Mouse (Mus musculus): ENCODE data around the gene Cisd3. TPM values are rescaled to one million over a fixed set of nuclear protein-coding genes. Genes with fewer than 3 reads are reported as not detected.
A peak's percentile ranks its signal among the peaks of the same experiment; 100 is the strongest.

The Cisd3 gene
- polyA plus RNA-seq, 1 experiment from 2014 or later = 40.5 TPM

DNA sequence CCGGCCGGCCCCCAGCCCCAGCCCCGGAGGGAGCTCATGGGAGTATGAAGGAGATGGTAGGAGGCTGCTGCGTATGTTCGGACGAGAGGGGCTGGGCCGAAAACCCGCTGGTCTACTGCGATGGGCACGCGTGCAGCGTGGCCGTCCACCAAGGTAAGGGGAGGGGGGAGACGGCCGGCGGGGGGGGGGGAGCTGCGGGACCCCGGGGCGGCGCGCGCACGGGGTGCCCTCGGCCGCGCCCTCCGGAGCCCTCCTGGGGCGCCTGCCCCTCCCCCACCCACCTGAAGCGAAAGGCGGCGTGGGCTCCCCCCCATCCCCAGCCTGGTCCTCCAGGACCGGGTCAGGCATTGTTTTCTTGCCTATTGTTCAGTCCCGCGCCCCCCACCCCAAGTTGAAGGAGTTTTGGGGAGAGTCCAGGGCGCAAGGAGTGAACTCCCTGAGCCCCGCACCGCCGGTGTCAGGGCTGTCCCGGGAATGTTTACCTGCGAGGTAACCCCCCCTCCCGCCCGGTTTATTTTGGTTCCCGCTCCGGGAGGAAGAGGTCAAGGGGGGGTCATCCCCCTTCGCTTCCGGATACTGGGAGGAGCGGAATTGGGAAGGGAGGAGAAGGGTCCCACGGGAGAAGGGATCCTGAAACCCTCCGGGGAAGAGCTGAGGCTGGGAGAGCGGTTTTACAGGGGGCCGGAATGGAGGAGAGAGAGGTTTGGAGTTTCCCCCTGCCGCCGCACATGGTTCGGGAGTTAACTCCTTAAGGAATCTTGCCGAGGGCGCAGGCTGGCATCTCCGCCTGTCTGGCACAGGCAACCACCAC is 21.9 kb upstream of the Cisd3 start:
- Histone ChIP-seq H3K36me3 (peaks cover 33% of the 10 kb centered on the region), H3K27ac (ENCODE audit: poor library complexity, severe bottlenecking) (peak overlapping the region; percentile 94), H3K4me2 (peak overlapping the region; percentile 76), H3K9ac (peak overlapping the region; percentile 90), H3K4me3 (peak overlapping the region; percentile 93), H3K9me3 (replicated peaks) (no peaks in the 10 kb centered on the region), H3K4me1 (replicated peaks) (peaks cover 58% of the 10 kb centered on the region), H3K27me3 (replicated peaks) (no peaks in the 10 kb centered on the region)
- WGBS = under 1% methylated on average over 29 of the region's 57 CpGs
- ATAC-seq (ENCODE audit: insufficient number of reproducible peaks, low FRiP score) = peak; percentile 31; the same call in 1 of the 2 replicates

DNA sequence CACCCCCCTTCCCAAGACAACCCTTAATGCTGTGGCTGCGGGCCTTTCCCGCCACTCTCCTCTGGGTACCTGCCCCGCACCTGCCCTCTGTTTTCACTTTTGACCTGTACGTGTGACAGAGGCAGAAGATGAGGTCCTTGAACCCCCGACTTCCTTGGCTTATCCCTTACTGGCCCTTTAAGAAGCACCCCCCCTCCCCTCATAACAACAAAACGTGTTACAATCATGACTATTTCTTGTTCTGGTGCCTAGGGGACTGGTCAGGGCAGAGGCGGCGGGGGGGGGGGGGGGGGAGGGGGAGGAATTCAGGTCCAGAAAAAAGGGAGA is 21.3 kb upstream of the Cisd3 start:
- Histone ChIP-seq H3K36me3 (peaks cover 35% of the 10 kb centered on the region), H3K9ac (peak overlapping the region; percentile 90), H3K27me3 (replicated peaks) (no peaks in the 10 kb centered on the region), H3K4me3 (peak overlapping the region; percentile 93), H3K4me1 (replicated peaks) (peaks cover 58% of the 10 kb centered on the region), H3K27ac (ENCODE audit: poor library complexity, severe bottlenecking) (peak overlapping the region; percentile 94), H3K9me3 (replicated peaks) (no peaks in the 10 kb centered on the region), H3K4me2 (peak overlapping the region; percentile 76)
- no peak for ATAC-seq (ENCODE audit: insufficient number of reproducible peaks, low FRiP score)
- 0% methylated on average over 6 of the region's 8 CpGs for WGBS

DNA sequence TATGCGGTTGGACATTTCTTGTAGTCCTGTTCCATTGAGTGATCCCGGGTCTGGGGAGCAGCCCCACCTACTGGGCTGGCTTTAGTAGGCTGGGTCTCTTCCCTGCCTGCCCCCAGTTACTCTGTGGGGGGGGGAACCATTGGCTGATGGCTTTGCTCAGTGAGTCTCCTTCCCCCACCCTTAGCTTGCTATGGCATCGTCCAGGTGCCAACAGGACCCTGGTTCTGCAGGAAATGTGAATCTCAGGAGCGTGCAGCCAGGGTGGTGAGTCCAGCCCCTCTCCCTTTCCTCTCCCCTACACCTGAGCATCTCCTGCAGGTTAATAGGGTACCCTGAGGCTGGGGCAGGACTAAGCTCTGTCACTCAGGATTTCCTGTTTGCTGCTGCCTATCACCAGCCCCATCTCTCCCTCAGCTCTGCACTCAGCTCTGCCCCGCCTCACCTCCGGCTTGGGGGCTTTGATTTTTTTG is 20.8 kb upstream of the Cisd3 start:
- ATAC-seq (ENCODE audit: insufficient number of reproducible peaks, low FRiP score) = no peak
- H3K4me3 ChIP-seq = peak overlapping the region; percentile 93
- peaks cover 38% of the 10 kb centered on the region for H3K36me3 ChIP-seq
- peak overlapping the region; percentile 76 for H3K4me2 ChIP-seq
- WGBS = 28% methylated on average over 6 of the region's 6 CpGs
- H3K4me1 ChIP-seq (replicated peaks) = peaks cover 58% of the 10 kb centered on the region
- H3K9me3 ChIP-seq (replicated peaks) = no peaks in the 10 kb centered on the region
- no peaks in the 10 kb centered on the region for H3K27me3 ChIP-seq (replicated peaks)
- peak overlapping the region; percentile 90 for H3K9ac ChIP-seq
- H3K27ac ChIP-seq (ENCODE audit: poor library complexity, severe bottlenecking) = peak overlapping the region; percentile 94; the same call in 1 of the 2 replicates

DNA sequence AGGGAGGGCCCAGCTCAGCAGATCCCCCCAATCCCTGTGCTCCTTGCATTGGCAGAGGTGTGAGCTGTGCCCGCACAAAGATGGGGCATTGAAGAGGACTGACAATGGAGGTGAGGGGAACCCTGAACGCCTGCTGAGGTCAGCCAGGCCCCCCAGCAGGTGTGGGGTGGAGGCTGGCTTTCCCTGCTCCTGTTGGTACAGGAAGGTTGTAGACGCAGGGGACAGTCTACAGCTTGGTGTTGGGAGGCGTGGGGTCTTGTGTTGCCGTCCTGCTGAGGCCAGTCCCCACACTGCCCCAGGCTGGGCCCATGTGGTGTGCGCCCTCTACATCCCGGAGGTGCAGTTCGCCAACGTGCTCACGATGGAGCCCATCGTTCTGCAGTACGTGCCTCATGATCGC is 20.2 kb upstream of the Cisd3 start:
- H3K9ac ChIP-seq = peak overlapping the region; percentile 29; the same call in 1 of the 2 replicates

DNA sequence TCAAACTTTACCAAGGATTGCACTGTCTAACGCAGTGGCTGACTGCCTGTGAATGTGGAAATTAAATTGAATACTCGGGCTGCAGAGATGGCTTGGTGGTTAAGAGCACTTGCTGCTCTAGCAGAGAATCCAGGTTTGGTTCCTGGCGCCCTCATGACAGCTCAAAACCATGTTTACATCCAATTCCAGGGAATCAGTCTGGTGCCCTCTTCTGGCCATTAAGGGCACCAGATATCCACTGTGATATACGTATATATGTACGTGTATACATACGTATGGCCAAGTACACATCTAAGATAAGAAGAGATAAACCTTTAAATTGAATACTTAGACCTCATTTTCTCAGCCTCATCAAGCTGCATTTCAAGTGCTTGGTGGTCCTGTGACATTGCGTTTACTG is 19.4 kb upstream of the Cisd3 start:
- Histone ChIP-seq H3K36me3 (peaks cover 47% of the 10 kb centered on the region), H3K4me2 (no peak overlapping the region), H3K4me1 (replicated peaks) (peaks cover 63% of the 10 kb centered on the region), H3K27ac (ENCODE audit: poor library complexity, severe bottlenecking) (no peak overlapping the region), H3K27me3 (replicated peaks) (no peaks in the 10 kb centered on the region), H3K4me3 (no peak overlapping the region), H3K9ac (no peak overlapping the region), H3K9me3 (replicated peaks) (no peaks in the 10 kb centered on the region)
- WGBS = 88% methylated on average over 7 of the region's 7 CpGs
- ATAC-seq (ENCODE audit: insufficient number of reproducible peaks, low FRiP score) = no peak

More for the DNA sequence above, 20.2 kb upstream of the Cisd3 start:
- H3K4me3 ChIP-seq = no peak overlapping the region
- H3K27ac ChIP-seq (ENCODE audit: poor library complexity, severe bottlenecking) = no peak overlapping the region
- 91% methylated on average over 13 of the region's 13 CpGs for WGBS
- no peaks in the 10 kb centered on the region for H3K9me3 ChIP-seq (replicated peaks)
- ATAC-seq (ENCODE audit: insufficient number of reproducible peaks, low FRiP score) = no peak
- H3K4me1 ChIP-seq (replicated peaks) = peaks cover 63% of the 10 kb centered on the region
- no peaks in the 10 kb centered on the region for H3K27me3 ChIP-seq (replicated peaks)
- H3K36me3 ChIP-seq = peaks cover 39% of the 10 kb centered on the region
- H3K4me2 ChIP-seq = peak overlapping the region; percentile 76; the same call in 1 of the 2 replicates

DNA sequence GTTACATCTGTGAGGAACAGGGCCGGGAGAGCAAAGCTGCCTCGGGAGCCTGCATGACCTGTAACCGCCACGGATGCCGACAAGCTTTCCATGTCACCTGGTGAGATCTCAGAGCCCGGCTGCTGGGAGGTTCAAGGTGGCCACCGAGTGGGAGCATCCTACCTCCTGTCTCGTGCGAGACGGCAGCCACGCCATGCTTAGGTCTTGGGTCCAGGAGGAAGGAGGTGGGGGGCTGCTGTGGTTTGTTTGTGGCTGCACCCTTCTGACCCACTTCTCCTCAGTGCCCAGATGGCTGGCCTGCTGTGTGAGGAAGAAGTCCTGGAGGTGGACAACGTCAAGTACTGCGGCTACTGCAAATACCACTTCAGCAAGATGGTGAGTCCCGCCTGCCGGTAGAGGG is 18.8 kb upstream of the Cisd3 start:
- Histone ChIP-seq H3K27me3 (replicated peaks) (no peaks in the 10 kb centered on the region), H3K4me2 (no peak overlapping the region), H3K4me1 (replicated peaks) (peaks cover 58% of the 10 kb centered on the region), H3K9ac (no peak overlapping the region), H3K9me3 (replicated peaks) (no peaks in the 10 kb centered on the region), H3K27ac (ENCODE audit: poor library complexity, severe bottlenecking) (no peak overlapping the region), H3K4me3 (no peak overlapping the region), H3K36me3 (peaks cover 53% of the 10 kb centered on the region)
- 88% methylated on average over 15 of the region's 15 CpGs for WGBS
- ATAC-seq (ENCODE audit: insufficient number of reproducible peaks, low FRiP score) = no peak

DNA sequence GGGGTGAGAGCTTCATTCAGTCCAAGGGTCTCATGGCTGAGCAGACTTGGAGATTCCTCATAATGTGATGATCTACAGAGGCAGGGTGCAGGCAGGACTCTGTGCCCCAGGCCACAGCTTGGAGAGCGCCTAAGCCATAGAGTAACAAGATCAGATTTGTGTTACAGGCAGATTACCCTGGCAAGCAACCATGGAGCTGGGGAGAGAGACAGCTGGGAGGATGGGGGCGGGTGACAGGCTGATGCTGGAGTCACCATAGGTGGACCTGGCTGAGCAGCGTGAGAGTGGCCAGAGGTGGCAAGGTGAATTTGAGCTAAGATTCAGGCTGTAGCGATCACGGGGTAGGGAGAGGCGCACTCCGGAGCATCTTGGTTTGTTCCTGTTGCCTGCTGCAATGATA is 17.5 kb upstream of the Cisd3 start:
- WGBS = 85% methylated on average over 7 of the region's 7 CpGs
- peaks cover 50% of the 10 kb centered on the region for H3K4me1 ChIP-seq (replicated peaks)
- H3K36me3 ChIP-seq = peaks cover 66% of the 10 kb centered on the region
- no peak for ATAC-seq (ENCODE audit: insufficient number of reproducible peaks, low FRiP score)
- no peak overlapping the region for H3K4me3 ChIP-seq
- no peaks in the 10 kb centered on the region for H3K9me3 ChIP-seq (replicated peaks)
- no peak overlapping the region for H3K4me2 ChIP-seq
- 0 out of 2 replicates have a peak overlapping the region, but pooled peaks have one; percentile 45 for H3K9ac ChIP-seq
- H3K27ac ChIP-seq (ENCODE audit: poor library complexity, severe bottlenecking) = no peak overlapping the region
- no peaks in the 10 kb centered on the region for H3K27me3 ChIP-seq (replicated peaks)

DNA sequence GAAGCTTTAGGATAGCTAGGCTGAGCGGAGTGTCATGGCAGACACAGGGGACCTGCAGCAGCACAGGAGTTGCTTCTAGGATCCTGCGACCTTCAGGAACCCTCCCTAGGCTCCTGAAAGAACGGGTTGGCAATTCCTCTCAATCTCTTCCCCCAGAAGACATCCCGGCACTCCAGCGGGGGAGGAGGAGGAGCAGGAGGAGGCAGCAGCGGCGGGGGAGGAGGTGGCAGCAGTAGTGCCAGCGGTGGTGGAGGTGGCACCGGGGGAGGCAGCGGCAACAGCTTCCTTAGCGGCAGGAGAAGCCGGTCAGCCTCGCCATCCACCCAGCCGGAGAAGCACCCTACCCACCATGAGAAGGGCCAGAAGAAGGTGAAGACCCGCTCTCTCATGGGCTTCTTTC is 16.4 kb upstream of the Cisd3 start:
- H3K9me3 ChIP-seq (replicated peaks) = no peaks in the 10 kb centered on the region
- 40% methylated on average over 14 of the region's 15 CpGs for WGBS
- peak overlapping the region; percentile 66 for H3K4me2 ChIP-seq
- peak overlapping the region; percentile 45 for H3K9ac ChIP-seq
- H3K27me3 ChIP-seq (replicated peaks) = no peaks in the 10 kb centered on the region
- no peak overlapping the region for H3K4me3 ChIP-seq
- peaks cover 49% of the 10 kb centered on the region for H3K4me1 ChIP-seq (replicated peaks)
- no peak for ATAC-seq (ENCODE audit: insufficient number of reproducible peaks, low FRiP score)
- H3K36me3 ChIP-seq = peaks cover 77% of the 10 kb centered on the region
- H3K27ac ChIP-seq (ENCODE audit: poor library complexity, severe bottlenecking) = peak overlapping the region; percentile 91

DNA sequence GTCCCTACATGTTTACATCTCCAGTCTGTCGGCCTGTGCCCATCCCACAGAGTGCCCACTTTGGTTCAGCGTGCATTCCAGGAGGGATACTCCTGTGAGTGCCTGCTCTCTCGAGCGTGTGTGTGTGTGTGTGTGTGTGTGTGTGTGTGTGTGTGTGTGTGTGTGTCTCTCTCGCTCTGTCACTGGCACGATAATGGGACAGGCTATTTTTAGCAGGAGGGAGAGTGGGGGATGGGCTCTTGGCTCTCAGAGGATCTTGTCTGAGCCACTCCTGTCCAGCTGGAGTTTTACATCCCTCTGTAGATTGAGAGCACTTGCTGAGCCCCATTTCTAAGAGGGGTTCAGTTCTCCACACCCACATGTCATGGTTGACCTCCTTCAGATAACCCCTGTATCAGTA is 15.8 kb upstream of the Cisd3 start:
- peak overlapping the region; percentile 24; the same call in 1 of the 2 replicates for H3K4me3 ChIP-seq
- H3K9ac ChIP-seq = peak overlapping the region; percentile 66
- peaks cover 44% of the 10 kb centered on the region for H3K4me1 ChIP-seq (replicated peaks)
- H3K36me3 ChIP-seq = peaks cover 83% of the 10 kb centered on the region
- peak overlapping the region; percentile 91 for H3K27ac ChIP-seq (ENCODE audit: poor library complexity, severe bottlenecking)
- peak; percentile 71 for ATAC-seq (ENCODE audit: insufficient number of reproducible peaks, low FRiP score)
- 16% methylated on average over 6 of the region's 6 CpGs for WGBS
- H3K9me3 ChIP-seq (replicated peaks) = no peaks in the 10 kb centered on the region
- H3K4me2 ChIP-seq = peak overlapping the region; percentile 66
- H3K27me3 ChIP-seq (replicated peaks) = no peaks in the 10 kb centered on the region

DNA sequence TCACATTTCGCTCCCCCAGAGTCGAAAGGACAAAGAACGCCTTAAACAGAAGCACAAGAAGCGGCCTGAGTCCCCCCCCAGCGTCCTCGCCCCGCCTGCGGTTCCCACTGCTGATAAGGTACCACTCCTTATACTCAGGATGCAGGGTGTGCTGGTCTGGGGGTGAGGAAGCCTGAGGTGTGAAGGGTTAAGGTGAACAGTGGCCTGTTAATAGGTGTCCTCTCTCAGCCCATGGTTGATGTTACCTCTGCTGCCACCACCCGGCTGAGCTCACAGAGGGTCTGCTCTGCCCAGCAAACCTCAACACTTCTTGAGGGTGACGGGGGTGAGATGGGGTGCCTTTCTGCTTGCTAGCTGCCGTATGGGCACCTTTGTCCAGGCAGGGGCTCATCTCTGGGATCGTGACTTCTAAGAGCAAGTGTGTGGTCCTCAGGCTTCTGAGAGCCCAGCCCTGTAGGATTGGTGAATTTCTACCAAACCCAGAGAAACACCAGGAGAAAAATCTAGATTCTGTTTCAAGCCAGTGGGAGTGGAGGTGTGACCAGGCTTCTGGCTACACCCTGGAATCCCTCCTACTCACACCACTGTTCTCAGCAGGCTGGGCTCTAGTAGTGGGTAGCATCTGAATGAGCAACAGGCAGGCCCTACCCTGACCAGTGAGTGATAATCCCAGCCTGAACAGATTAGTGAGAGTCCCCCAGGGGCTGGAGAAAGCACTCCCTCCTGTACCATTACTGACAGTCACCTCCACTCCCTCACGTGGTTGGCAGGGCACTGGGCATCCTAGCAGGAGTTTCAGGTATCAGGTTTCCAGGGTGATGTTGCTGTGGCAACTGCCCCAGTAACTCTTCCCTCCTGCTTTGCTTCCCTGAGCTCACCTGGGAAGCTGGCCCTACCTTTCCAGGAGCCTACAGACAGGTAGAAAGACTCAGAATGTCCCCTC is 15.1 kb upstream of the Cisd3 start:
- peak; percentile 61 for ATAC-seq (ENCODE audit: insufficient number of reproducible peaks, low FRiP score)

DNA sequence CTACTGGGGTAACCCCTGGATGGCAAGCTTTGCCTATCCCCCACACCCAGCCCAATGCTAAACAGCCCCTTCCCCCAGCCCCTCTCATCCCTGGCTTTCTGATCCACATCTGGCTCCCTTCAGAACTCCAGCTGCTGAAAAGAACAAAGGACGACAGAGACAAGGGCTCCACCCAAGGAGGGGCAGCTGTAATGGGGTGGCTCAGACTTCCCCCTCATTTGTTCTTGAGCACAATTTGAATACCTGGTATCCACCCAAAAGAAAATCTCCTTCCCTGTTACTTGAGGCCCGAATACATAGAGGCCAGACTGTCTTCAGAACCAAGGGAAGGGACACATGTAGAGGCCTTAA is 14.5 kb upstream of the Cisd3 start:
- H3K4me2 ChIP-seq = no peak overlapping the region
- 0 out of 2 replicates have a peak overlapping the region, but pooled peaks have one; percentile 66 for H3K9ac ChIP-seq
- H3K27me3 ChIP-seq (replicated peaks) = no peaks in the 10 kb centered on the region
- H3K4me3 ChIP-seq = no peak overlapping the region
- no peak for ATAC-seq (ENCODE audit: insufficient number of reproducible peaks, low FRiP score)
- 53% methylated on average over 2 of the region's 2 CpGs for WGBS
- H3K36me3 ChIP-seq = peaks cover 87% of the 10 kb centered on the region
- H3K9me3 ChIP-seq (replicated peaks) = no peaks in the 10 kb centered on the region
- no peak overlapping the region for H3K27ac ChIP-seq (ENCODE audit: poor library complexity, severe bottlenecking)
- H3K4me1 ChIP-seq (replicated peaks) = peaks cover 40% of the 10 kb centered on the region

More for the DNA sequence above, 15.1 kb upstream of the Cisd3 start:
- Histone ChIP-seq H3K9ac (peak overlapping the region; percentile 66), H3K9me3 (replicated peaks) (no peaks in the 10 kb centered on the region), H3K36me3 (peaks cover 87% of the 10 kb centered on the region), H3K4me1 (replicated peaks) (peaks cover 37% of the 10 kb centered on the region), H3K27me3 (replicated peaks) (no peaks in the 10 kb centered on the region), H3K27ac (ENCODE audit: poor library complexity, severe bottlenecking) (peak overlapping the region; percentile 91), H3K4me2 (peak overlapping the region; percentile 66), H3K4me3 (peak overlapping the region; percentile 24; the same call in 1 of the 2 replicates)
- 18% methylated on average over 13 of the region's 13 CpGs for WGBS
